Mouse (Mus musculus): ENCODE data around the gene Gm45808. TPM values are rescaled to one million over a fixed set of nuclear protein-coding genes. Genes with fewer than 3 reads are reported as not detected.

Gene Gm45808
- polyA plus RNA-seq, 1 experiment from 2014 or later = not detected

- no peak overlapping the region for H3K27ac ChIP-seq (ENCODE audit: low read length)
- H3K4me3 ChIP-seq (ENCODE audit: low read depth, low read length) = no peak overlapping the region
- no peak for TF ChIP-seq EP300 (IDR thresholded peaks at IDR 0.05)
- TF ChIP-seq CTCF (IDR thresholded peaks at IDR 0.05) = no peak
- ATAC-seq (no peak), DNase-seq (ENCODE audit: low spot score) (no peak)
- no peak overlapping the region for H3K4me2 ChIP-seq (replicated peaks; ENCODE audit: low read depth, low read length)
- 0 out of 2 replicates have a peak, but pooled peaks cover 5% of the 10 kb centered on the region for H3K27me3 ChIP-seq (replicated peaks; ENCODE audit: insufficient read depth, low read length)
- H3K4me1 ChIP-seq (ENCODE audit: insufficient read depth, low read depth, low read length) = no peaks in the 10 kb centered on the region
- WGBS = 92% methylated on average over 14 of the region's 14 CpGs
- H3K36me3 ChIP-seq (ENCODE audit: insufficient read depth, low read length) = peaks cover 24% of the 10 kb centered on the region
- no peaks in the 10 kb centered on the region for H3K9me3 ChIP-seq (ENCODE audit: low read length)
- H3K9ac ChIP-seq (replicated peaks; ENCODE audit: low read depth) = no peak overlapping the region
These were observed 65.4 kb downstream of the Gm45808 start for GRCm38 (mm10) chr7:45421194-45421593.

- no peak for DNase-seq (ENCODE audit: low spot score)
- H3K27ac ChIP-seq (ENCODE audit: low read length) = no peak within 1 kb of the TSS
- 67% methylated on average over 6 of the region's 6 CpGs for WGBS
- no peak for TF ChIP-seq CTCF (IDR thresholded peaks at IDR 0.05)
- TF ChIP-seq EP300 (IDR thresholded peaks at IDR 0.05) = no peak
- H3K4me1 ChIP-seq (ENCODE audit: insufficient read depth, low read depth, low read length) = no peaks in the 10 kb centered on the region
- ATAC-seq = no peak
- no peak within 1 kb of the TSS for H3K4me3 ChIP-seq (ENCODE audit: low read depth, low read length)
- H3K9ac ChIP-seq (replicated peaks; ENCODE audit: low read depth) = no peak within 1 kb of the TSS
- peaks cover 6% of the 10 kb centered on the region; the same call in 1 of the 2 replicates for H3K27me3 ChIP-seq (replicated peaks; ENCODE audit: insufficient read depth, low read length)
- no peaks in the 10 kb centered on the region for H3K9me3 ChIP-seq (ENCODE audit: low read length)
- no peak within 1 kb of the TSS for H3K4me2 ChIP-seq (replicated peaks; ENCODE audit: low read depth, low read length)
- H3K36me3 ChIP-seq (ENCODE audit: insufficient read depth, low read length) = peaks cover 24% of the 10 kb centered on the region
These were observed 66.0 kb downstream of the Gm45808 start, which contains the start of gene Lhb for GRCm38 (mm10) chr7:45420615-45420919. Lhb (plus strand) TSS chr7:45420820.

GRCm38 (mm10) chr7:45419859-45420614, 66.6 kb downstream of the Gm45808 start:
- Histone ChIP-seq H3K4me2 (replicated peaks; ENCODE audit: low read depth, low read length) (no peak overlapping the region), H3K27me3 (replicated peaks; ENCODE audit: insufficient read depth, low read length) (peaks cover 9% of the 10 kb centered on the region; the same call in 1 of the 2 replicates), H3K9me3 (ENCODE audit: low read length) (no peaks in the 10 kb centered on the region), H3K36me3 (ENCODE audit: insufficient read depth, low read length) (peaks cover 22% of the 10 kb centered on the region), H3K4me3 (ENCODE audit: low read depth, low read length) (no peak overlapping the region), H3K27ac (ENCODE audit: low read length) (no peak overlapping the region), H3K9ac (replicated peaks; ENCODE audit: low read depth) (no peak overlapping the region), H3K4me1 (ENCODE audit: insufficient read depth, low read depth, low read length) (no peaks in the 10 kb centered on the region)
- 15% methylated on average over 26 of the region's 27 CpGs for WGBS
- DNase-seq (ENCODE audit: low spot score) (peak; percentile 23), ATAC-seq (peak; percentile 34; the same call in 1 of the 2 replicates)
- TF ChIP-seq EP300 (IDR thresholded peaks at IDR 0.05) (no peak), CTCF (IDR thresholded peaks at IDR 0.05) (no peak)

GRCm38 (mm10) chr7:45417962-45418492, 68.6 kb downstream of the Gm45808 start:
- Histone ChIP-seq H3K27me3 (replicated peaks; ENCODE audit: insufficient read depth, low read length) (peaks cover 27% of the 10 kb centered on the region), H3K36me3 (ENCODE audit: insufficient read depth, low read length) (0 out of 2 replicates have a peak, but pooled peaks cover 5% of the 10 kb centered on the region), H3K4me2 (replicated peaks; ENCODE audit: low read depth, low read length) (no peak overlapping the region), H3K4me3 (ENCODE audit: low read depth, low read length) (no peak overlapping the region), H3K9ac (replicated peaks; ENCODE audit: low read depth) (no peak overlapping the region; the same call in 1 of the 2 replicates), H3K9me3 (ENCODE audit: low read length) (no peaks in the 10 kb centered on the region), H3K4me1 (ENCODE audit: insufficient read depth, low read depth, low read length) (no peaks in the 10 kb centered on the region; the same call in 1 of the 2 replicates), H3K27ac (ENCODE audit: low read length) (no peak overlapping the region)
- ATAC-seq (no peak), DNase-seq (ENCODE audit: low spot score) (peak; percentile 33)
- no peak for TF ChIP-seq CTCF (IDR thresholded peaks at IDR 0.05)
- no peak for TF ChIP-seq EP300 (IDR thresholded peaks at IDR 0.05)
- 11% methylated on average over 13 of the region's 13 CpGs for WGBS

Small RNAs within 50 kb of the gene (microRNA-seq; reads per million reads assigned to microRNA genes)
- not detected for gene Gm22133

Other genes with a start within 250 kb of the Gm45808 start
- gene Cd37, start 247.7 kb downstream of the Gm45808 start, polyA plus RNA-seq (2015; fragmentation: Nextera tagmentation; extraction: Ambion mirVana) = 9.1 and 9.8 TPM in 2 replicates
- not detected in 2 replicates for gene Slc6a16, start 245.7 kb downstream of the Gm45808 start, polyA plus RNA-seq (2015; fragmentation: Nextera tagmentation; extraction: Ambion mirVana)
- gene Slc6a21, start 209.3 kb downstream of the Gm45808 start, polyA plus RNA-seq (2015; fragmentation: Nextera tagmentation; extraction: Ambion mirVana) = not detected in 2 replicates
- 19.2 and 21.9 TPM in 2 replicates for gene Trpm4, start 153.0 kb downstream of the Gm45808 start, polyA plus RNA-seq (2015; fragmentation: Nextera tagmentation; extraction: Ambion mirVana)
- gene Hrc, start 151.5 kb downstream of the Gm45808 start, polyA plus RNA-seq (2015; fragmentation: Nextera tagmentation; extraction: Ambion mirVana) = 0.50 and 0.54 TPM in 2 replicates
- 1.8 and 2.0 TPM in 2 replicates for gene Ppfia3, start 119.8 kb downstream of the Gm45808 start, polyA plus RNA-seq (2015; fragmentation: Nextera tagmentation; extraction: Ambion mirVana)
- 0.49 TPM in 1 of 2 replicates, not detected in the other for gene Lin7b, start 116.2 kb downstream of the Gm45808 start, polyA plus RNA-seq (2015; fragmentation: Nextera tagmentation; extraction: Ambion mirVana)
- gene Snrnp70, start 91.1 kb downstream of the Gm45808 start, polyA plus RNA-seq (2015; fragmentation: Nextera tagmentation; extraction: Ambion mirVana) = 85.3 and 104 TPM in 2 replicates
- gene Kcna7, start 81.2 kb downstream of the Gm45808 start, polyA plus RNA-seq (2015; fragmentation: Nextera tagmentation; extraction: Ambion mirVana) = 0.16 and 0.24 TPM in 2 replicates
- gene Ntf5, start 73.1 kb downstream of the Gm45808 start, polyA plus RNA-seq (2015; fragmentation: Nextera tagmentation; extraction: Ambion mirVana) = 7.1 and 7.2 TPM in 2 replicates
- 4.5 and 4.7 TPM in 2 replicates for gene Lhb, start 66.0 kb downstream of the Gm45808 start, polyA plus RNA-seq (2015; fragmentation: Nextera tagmentation; extraction: Ambion mirVana)
- 19.2 and 19.6 TPM in 2 replicates for gene Gys1, start 52.0 kb downstream of the Gm45808 start, polyA plus RNA-seq (2015; fragmentation: Nextera tagmentation; extraction: Ambion mirVana)
- 59.9 and 63.5 TPM in 2 replicates for gene Ruvbl2, start 48.7 kb downstream of the Gm45808 start, polyA plus RNA-seq (2015; fragmentation: Nextera tagmentation; extraction: Ambion mirVana)
- 5,808 and 6,026 TPM in 2 replicates for gene Ftl1, start 26.9 kb downstream of the Gm45808 start, polyA plus RNA-seq (2015; fragmentation: Nextera tagmentation; extraction: Ambion mirVana)
- 144 and 155 TPM in 2 replicates for gene Bax, start 19.9 kb downstream of the Gm45808 start, polyA plus RNA-seq (2015; fragmentation: Nextera tagmentation; extraction: Ambion mirVana)
- gene Tulp2, start 4.9 kb downstream of the Gm45808 start, polyA plus RNA-seq (2015; fragmentation: Nextera tagmentation; extraction: Ambion mirVana) = 0.25 and 0.52 TPM in 2 replicates
- 3.5 and 4.5 TPM in 2 replicates for gene Dhdh, start 2.0 kb upstream of the Gm45808 start, polyA plus RNA-seq (2015; fragmentation: Nextera tagmentation; extraction: Ambion mirVana)
- gene Nucb1, start 23.6 kb upstream of the Gm45808 start, polyA plus RNA-seq (2015; fragmentation: Nextera tagmentation; extraction: Ambion mirVana) = 203 and 213 TPM in 2 replicates
- gene Ppp1r15a, start 39.5 kb upstream of the Gm45808 start, polyA plus RNA-seq (2015; fragmentation: Nextera tagmentation; extraction: Ambion mirVana) = 36.6 and 39.1 TPM in 2 replicates
- gene Plekha4, start 39.5 kb upstream of the Gm45808 start, polyA plus RNA-seq (2015; fragmentation: Nextera tagmentation; extraction: Ambion mirVana) = 2.0 and 2.1 TPM in 2 replicates
- gene Hsd17b14, start 68.1 kb upstream of the Gm45808 start, polyA plus RNA-seq (2015; fragmentation: Nextera tagmentation; extraction: Ambion mirVana) = 0.95 and 1.4 TPM in 2 replicates
- gene Bcat2, start 83.3 kb upstream of the Gm45808 start, polyA plus RNA-seq (2015; fragmentation: Nextera tagmentation; extraction: Ambion mirVana) = 29.4 and 39.8 TPM in 2 replicates
- gene Fgf21, start 128.7 kb upstream of the Gm45808 start, polyA plus RNA-seq (2015; fragmentation: Nextera tagmentation; extraction: Ambion mirVana) = not detected in 2 replicates
- gene Fut1, start 130.5 kb upstream of the Gm45808 start, polyA plus RNA-seq (2015; fragmentation: Nextera tagmentation; extraction: Ambion mirVana) = 0.13 and 0.18 TPM in 2 replicates
- 0.19 and 0.32 TPM in 2 replicates for gene Izumo1, start 135.0 kb upstream of the Gm45808 start, polyA plus RNA-seq (2015; fragmentation: Nextera tagmentation; extraction: Ambion mirVana)
- gene Rasip1, start 140.7 kb upstream of the Gm45808 start, polyA plus RNA-seq (2015; fragmentation: Nextera tagmentation; extraction: Ambion mirVana) = 43.3 and 49.0 TPM in 2 replicates
- gene Mamstr, start 153.2 kb upstream of the Gm45808 start, polyA plus RNA-seq (2015; fragmentation: Nextera tagmentation; extraction: Ambion mirVana) = 4.0 and 4.8 TPM in 2 replicates
- 0.27 and 0.84 TPM in 2 replicates for gene Fut2, start 179.6 kb upstream of the Gm45808 start, polyA plus RNA-seq (2015; fragmentation: Nextera tagmentation; extraction: Ambion mirVana)
- gene Ntn5, start 197.2 kb upstream of the Gm45808 start, polyA plus RNA-seq (2015; fragmentation: Nextera tagmentation; extraction: Ambion mirVana) = 2.4 TPM in 2 replicates
- gene Sec1, start 207.6 kb upstream of the Gm45808 start, polyA plus RNA-seq (2015; fragmentation: Nextera tagmentation; extraction: Ambion mirVana) = 1.0 and 2.0 TPM in 2 replicates
- 1.5 and 2.4 TPM in 2 replicates for gene Car11, start 213.0 kb upstream of the Gm45808 start, polyA plus RNA-seq (2015; fragmentation: Nextera tagmentation; extraction: Ambion mirVana)
- 6.8 and 9.4 TPM in 2 replicates for gene Dbp, start 218.3 kb upstream of the Gm45808 start, polyA plus RNA-seq (2015; fragmentation: Nextera tagmentation; extraction: Ambion mirVana)
- 720 and 782 TPM in 2 replicates for gene Rpl18, start 228.6 kb upstream of the Gm45808 start, polyA plus RNA-seq (2015; fragmentation: Nextera tagmentation; extraction: Ambion mirVana)
- 17.9 and 18.2 TPM in 2 replicates for gene Sphk2, start 231.2 kb upstream of the Gm45808 start, polyA plus RNA-seq (2015; fragmentation: Nextera tagmentation; extraction: Ambion mirVana)
- 1.7 and 2.3 TPM in 2 replicates for gene Fam83e, start 234.4 kb upstream of the Gm45808 start, polyA plus RNA-seq (2015; fragmentation: Nextera tagmentation; extraction: Ambion mirVana)
- not detected in 2 replicates for gene Spaca4, start 239.0 kb upstream of the Gm45808 start, polyA plus RNA-seq (2015; fragmentation: Nextera tagmentation; extraction: Ambion mirVana)